Mouse (Mus musculus) liver, embryonic 15.5 days (tissue): ENCODE data around the gene Gtf2f2. TPM values are rescaled to one million over a fixed set of nuclear protein-coding genes. Genes with fewer than 3 reads are reported as not detected.
"Not testable (repeated sequence)": the region's sequence is repeated elsewhere in the genome, so short reads cannot be mapped to it uniquely, and the experiment has no call there.

Source experiments
- ATAC-seq: fragments of 200-750 bp; cut with Nextera tagmentation; 2 replicates; pipeline ENCODE4 v1.8.0; 2017; ENCODE audit warnings: moderate number of reproducible peaks, mild to moderate bottlenecking, moderate library complexity; ENCODE audit not compliant: insufficient read depth
- H3K27ac ChIP-seq: fragments of 300-500 bp; sonication (generic); replicated peaks from 2 replicates; pipeline ENCODE4 v1.5.1; 2015; ENCODE audit warnings: mild to moderate bottlenecking, inconsistent platforms
- H3K27me3 ChIP-seq: fragments of 300-500 bp; sonication (generic); 2 replicates; pipeline ENCODE4 v1.6.1; 2015; ENCODE audit warnings: mild to moderate bottlenecking, inconsistent platforms
- H3K36me3 ChIP-seq: fragments of 300-500 bp; sonication (generic); replicated peaks from 2 replicates; pipeline ENCODE4 v1.6.1; 2015; ENCODE audit warnings: moderate library complexity, mild to moderate bottlenecking, inconsistent platforms
- H3K4me1 ChIP-seq: fragments of 300-500 bp; sonication (generic); replicated peaks from 2 replicates; pipeline ENCODE4 v1.6.1; 2015; ENCODE audit warnings: inconsistent platforms
- H3K4me2 ChIP-seq: fragments of 300-500 bp; sonication (generic); 2 replicates; pipeline ENCODE4 v1.6.1; 2015; ENCODE audit warnings: moderate library complexity, mild to moderate bottlenecking, inconsistent platforms
- H3K4me3 ChIP-seq: fragments of 300-500 bp; sonication (generic); replicated peaks from 2 replicates; pipeline ENCODE4 v1.5.1; 2015; ENCODE audit warnings: mild to moderate bottlenecking, inconsistent platforms
- H3K9ac ChIP-seq: fragments of 300-500 bp; sonication (generic); 2 replicates; pipeline ENCODE4 v1.6.1; 2015; ENCODE audit warnings: moderate library complexity, mild to moderate bottlenecking, inconsistent platforms
- H3K9me3 ChIP-seq: fragments of 300-500 bp; sonication (generic); replicated peaks from 2 replicates; pipeline ENCODE4 v1.6.1; 2016; ENCODE audit warnings: inconsistent platforms
- WGBS: fragments of 180-500 bp; shearing (Covaris S2); methylation state at CpG from one replicate; pipeline ENCODE4 v1.1.7; 2015; ENCODE audit warnings: mixed read lengths; ENCODE audit not compliant: insufficient replicate concordance; 5-methylcytosine and 5-hydroxymethylcytosine counted together
- polyA plus RNA-seq: library from polyadenylated mRNA; unstranded; fragments of >200 nt; fragmentation: Nextera tagmentation; extraction: Ambion mirVana; gene quantifications from 2 replicates; pipeline ENCODE4 v1.2.1, GENCODE M21; 2015

Gene Gtf2f2
- polyA plus RNA-seq, 1 experiment from 2014 or later: 19.4 TPM

DNA sequence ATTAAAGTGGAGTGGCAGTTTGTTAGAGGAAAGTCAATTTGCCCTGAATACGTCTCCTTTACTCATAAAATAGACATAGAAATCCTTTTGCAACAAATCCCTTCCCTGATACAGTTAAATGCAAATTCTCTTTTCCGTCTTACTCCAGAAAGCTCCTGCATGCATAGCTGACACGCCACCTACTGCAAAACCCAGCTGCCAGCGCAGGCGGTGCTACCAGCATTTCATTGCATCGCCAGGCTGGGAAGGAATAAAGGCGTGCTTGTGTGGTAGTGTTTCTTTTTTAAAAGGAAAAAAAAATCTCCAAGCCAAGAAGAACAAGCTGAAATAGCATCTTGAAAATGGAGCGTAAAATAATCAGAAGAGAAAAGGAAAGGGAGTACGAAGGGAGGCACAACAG is 48.4 kb downstream of the Gtf2f2 start:
- no peak overlapping the region for H3K27ac ChIP-seq
- H3K4me3 ChIP-seq: no peak overlapping the region
- no peak overlapping the region for H3K9ac ChIP-seq
- no peaks in the 10 kb centered on the region for H3K36me3 ChIP-seq
- no peak for ATAC-seq
- no peak overlapping the region for H3K4me2 ChIP-seq
- no peaks in the 10 kb centered on the region for H3K9me3 ChIP-seq
- H3K27me3 ChIP-seq: no peaks in the 10 kb centered on the region
- H3K4me1 ChIP-seq: no peaks in the 10 kb centered on the region; the same call in 1 of the 2 replicates
- 82% methylated on average over 9 of the region's 9 CpGs for WGBS

DNA sequence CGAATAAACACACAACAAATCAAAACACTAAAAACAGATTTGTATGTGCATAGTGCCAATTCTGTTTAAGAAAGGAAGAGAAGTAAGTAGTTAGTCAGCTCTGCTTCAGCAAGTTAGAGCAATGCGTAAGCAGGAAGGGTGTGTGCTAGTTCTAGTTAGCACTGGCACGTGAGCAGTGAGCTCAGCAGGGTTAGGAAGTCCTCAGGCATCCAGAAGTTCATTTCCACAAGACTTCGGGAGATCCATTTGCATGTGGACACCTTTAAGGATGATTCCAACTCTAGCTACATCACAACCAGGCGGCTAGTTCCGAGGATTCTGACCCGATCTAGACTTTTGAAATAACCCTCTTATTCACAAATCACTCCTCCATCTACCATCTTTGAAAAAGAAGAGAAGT is 55.9 kb downstream of the Gtf2f2 start, which contains the start of gene Kctd4:
TSS of gene Kctd4 (plus strand) at position 244 of the 400 bp plus-strand sequence.
- no peaks in the 10 kb centered on the region for H3K27me3 ChIP-seq
- ATAC-seq: no peak

DNA sequence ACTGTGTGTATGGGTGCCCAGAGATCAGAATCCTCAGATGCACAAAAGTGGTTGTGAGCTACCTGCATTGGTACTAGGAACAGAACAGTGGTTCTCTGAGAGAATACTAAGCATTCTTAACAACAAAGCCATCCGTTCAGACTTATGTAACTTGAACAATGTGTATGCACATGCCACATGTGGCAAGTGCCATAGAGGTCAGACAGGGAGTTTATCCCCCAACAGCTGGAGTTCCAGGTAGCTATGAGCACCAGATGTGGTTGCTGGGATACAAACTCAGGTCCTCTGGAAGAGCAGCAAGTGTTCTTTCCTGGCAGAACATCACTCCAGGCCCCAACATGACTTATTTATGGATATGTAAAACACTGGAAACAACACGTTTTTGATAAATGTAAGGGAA is 57.7 kb downstream of the Gtf2f2 start:
- H3K36me3 ChIP-seq: peaks cover 3% of the 10 kb centered on the region; the same call in 1 of the 2 replicates
- H3K9ac ChIP-seq: no peak overlapping the region
- H3K9me3 ChIP-seq: no peaks in the 10 kb centered on the region
- H3K4me1 ChIP-seq: no peaks in the 10 kb centered on the region
- no peak overlapping the region for H3K4me2 ChIP-seq
- no peak for ATAC-seq
- H3K27ac ChIP-seq: no peak overlapping the region
- WGBS: 57% methylated on average over 2 of the region's 2 CpGs
- H3K4me3 ChIP-seq: no peak overlapping the region
- no peaks in the 10 kb centered on the region for H3K27me3 ChIP-seq

More for the DNA sequence above, 55.9 kb downstream of the Gtf2f2 start, which contains the start of gene Kctd4:
- WGBS: 80% methylated on average over 7 of the region's 7 CpGs
- Histone ChIP-seq H3K9ac (no peak within 1 kb of the TSS), H3K27ac (no peak within 1 kb of the TSS), H3K36me3 (no peaks in the 10 kb centered on the region), H3K4me1 (no peaks in the 10 kb centered on the region; the same call in 1 of the 2 replicates), H3K4me2 (no peak within 1 kb of the TSS), H3K4me3 (no peak within 1 kb of the TSS), H3K9me3 (no peaks in the 10 kb centered on the region)

DNA sequence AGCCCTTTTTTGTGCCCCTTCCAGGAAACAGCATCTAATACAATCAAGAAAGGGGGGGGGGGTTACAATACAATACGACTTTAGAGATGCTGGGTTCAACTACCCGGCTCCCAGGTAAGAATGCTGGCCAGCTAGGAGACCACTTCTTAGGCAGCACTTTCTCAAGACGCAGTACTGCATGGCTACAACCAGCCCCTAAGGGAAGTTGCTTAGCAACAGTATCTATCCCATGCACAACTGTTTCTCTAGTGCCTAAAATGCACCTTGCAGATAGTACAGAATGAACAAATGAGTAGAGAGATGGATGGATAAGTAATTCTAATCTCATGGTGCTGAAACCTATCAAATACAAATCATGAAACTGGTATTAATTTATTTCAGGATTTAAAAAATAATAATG is 63.0 kb downstream of the Gtf2f2 start:
- Histone ChIP-seq H3K27me3 (no peaks in the 10 kb centered on the region), H3K9me3 (no peaks in the 10 kb centered on the region), H3K36me3 (peaks cover 3% of the 10 kb centered on the region; the same call in 1 of the 2 replicates), H3K4me1 (peaks cover 3% of the 10 kb centered on the region; the same call in 1 of the 2 replicates), H3K27ac (no peak overlapping the region), H3K4me2 (no peak overlapping the region), H3K9ac (no peak overlapping the region), H3K4me3 (no peak overlapping the region)
- WGBS: 45% methylated on average over 3 of the region's 3 CpGs
- ATAC-seq: no peak

DNA sequence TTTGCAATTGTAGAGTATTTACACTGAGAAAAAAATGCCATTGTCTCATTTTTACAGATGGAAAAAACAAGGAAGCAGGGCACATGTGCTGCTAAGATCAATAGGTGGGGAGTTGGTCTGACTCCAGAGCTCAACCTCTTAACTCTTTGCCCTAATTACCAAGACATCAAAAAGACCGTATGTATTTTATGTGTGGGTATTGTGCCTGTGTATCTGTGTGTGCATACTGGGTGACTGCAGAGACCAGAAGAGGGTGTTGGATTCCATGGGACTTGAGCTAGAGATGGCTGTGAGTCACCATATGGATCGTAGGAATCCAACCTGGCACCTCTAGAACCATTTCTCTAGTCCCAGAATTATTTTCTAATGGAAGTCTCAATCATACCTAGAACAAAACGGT is 68.3 kb downstream of the Gtf2f2 start:
- no peak for ATAC-seq
- Histone ChIP-seq H3K36me3 (no peaks in the 10 kb centered on the region), H3K9me3 (no peaks in the 10 kb centered on the region), H3K4me1 (no peaks in the 10 kb centered on the region), H3K27ac (no peak overlapping the region), H3K4me3 (no peak overlapping the region), H3K27me3 (no peaks in the 10 kb centered on the region), H3K9ac (no peak overlapping the region), H3K4me2 (no peak overlapping the region)
- WGBS: 72% methylated on average over 3 of the region's 3 CpGs

DNA sequence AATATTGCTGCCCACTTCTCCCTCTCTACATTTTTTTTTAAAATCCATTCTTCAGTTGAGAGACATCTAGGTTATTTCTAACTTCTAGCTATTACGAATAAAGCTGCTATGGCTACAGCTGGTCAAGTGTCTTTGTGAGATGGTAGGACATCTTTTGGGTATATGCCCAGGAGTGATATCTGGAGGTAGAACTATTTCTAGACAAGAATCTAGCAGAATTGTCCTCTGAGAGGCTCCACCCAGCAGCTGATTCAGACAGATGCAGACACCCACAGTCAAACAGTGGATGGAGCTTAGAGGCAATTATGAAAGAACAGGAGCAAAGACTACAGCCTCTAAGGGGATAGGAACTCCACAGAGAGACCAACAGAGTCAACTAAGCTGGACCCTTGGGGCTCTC is 69.2 kb downstream of the Gtf2f2 start:
- H3K27me3 ChIP-seq: no peaks in the 10 kb centered on the region
- H3K4me2 ChIP-seq: no peak overlapping the region
- WGBS: 85% methylated on average over 1 of the region's 1 CpGs
- no peaks in the 10 kb centered on the region for H3K9me3 ChIP-seq
- no peaks in the 10 kb centered on the region for H3K4me1 ChIP-seq
- H3K36me3 ChIP-seq: no peaks in the 10 kb centered on the region
- no peak overlapping the region for H3K9ac ChIP-seq
- H3K27ac ChIP-seq: no peak overlapping the region
- no peak overlapping the region for H3K4me3 ChIP-seq
- ATAC-seq: no peak

DNA sequence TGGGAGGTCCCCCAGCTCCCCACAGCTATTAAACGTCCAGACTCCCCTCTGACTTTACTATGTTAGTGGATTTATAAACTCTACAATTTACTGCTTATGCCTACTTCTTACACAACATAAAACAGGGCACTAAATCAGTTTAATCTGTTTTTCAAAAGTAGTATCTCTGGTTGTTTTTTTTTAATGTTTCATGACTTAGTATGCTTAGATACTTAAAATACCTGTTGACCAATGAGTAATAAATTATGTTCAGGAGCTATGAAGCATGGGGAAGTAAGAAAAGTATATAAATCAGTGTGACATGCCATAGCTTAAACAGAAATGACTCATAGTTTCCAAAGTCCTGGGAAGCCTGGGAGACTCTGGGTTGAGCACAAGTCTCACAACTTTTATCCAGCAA is 73.0 kb downstream of the Gtf2f2 start:
- Histone ChIP-seq H3K4me3 (no peak overlapping the region), H3K36me3 (no peaks in the 10 kb centered on the region), H3K27ac (no peak overlapping the region), H3K9me3 (no peaks in the 10 kb centered on the region), H3K27me3 (no peaks in the 10 kb centered on the region), H3K4me2 (no peak overlapping the region), H3K9ac (no peak overlapping the region), H3K4me1 (no peaks in the 10 kb centered on the region)
- no peak for ATAC-seq
- WGBS: 40% methylated on average over 1 of the region's 1 CpGs

DNA sequence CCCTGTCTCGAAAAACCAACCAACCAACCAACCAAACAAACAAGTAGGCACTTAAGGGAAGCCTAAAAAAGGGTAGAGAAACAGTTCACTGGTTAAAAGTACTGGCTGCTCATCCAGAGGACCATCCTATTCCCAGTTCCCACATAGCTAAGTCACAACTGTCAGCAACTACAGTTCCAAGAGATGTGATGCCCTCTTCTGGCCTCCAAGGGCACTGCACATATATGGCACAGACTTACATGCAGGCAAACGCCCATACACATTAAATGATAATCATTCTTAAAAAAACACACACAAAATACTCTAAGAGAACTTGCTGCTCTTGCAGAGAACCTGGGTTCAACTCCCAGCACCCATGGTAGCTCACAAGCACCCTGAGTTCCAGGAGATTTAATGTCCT is 76.3 kb downstream of the Gtf2f2 start:
- Histone ChIP-seq H3K4me2 (no peak overlapping the region), H3K9me3 (no peaks in the 10 kb centered on the region), H3K4me1 (no peaks in the 10 kb centered on the region), H3K9ac (no peak overlapping the region), H3K27me3 (no peaks in the 10 kb centered on the region), H3K27ac (no peak overlapping the region), H3K36me3 (no peaks in the 10 kb centered on the region), H3K4me3 (no peak overlapping the region)
- ATAC-seq: no peak
- WGBS: 74% methylated on average over 2 of the region's 2 CpGs

DNA sequence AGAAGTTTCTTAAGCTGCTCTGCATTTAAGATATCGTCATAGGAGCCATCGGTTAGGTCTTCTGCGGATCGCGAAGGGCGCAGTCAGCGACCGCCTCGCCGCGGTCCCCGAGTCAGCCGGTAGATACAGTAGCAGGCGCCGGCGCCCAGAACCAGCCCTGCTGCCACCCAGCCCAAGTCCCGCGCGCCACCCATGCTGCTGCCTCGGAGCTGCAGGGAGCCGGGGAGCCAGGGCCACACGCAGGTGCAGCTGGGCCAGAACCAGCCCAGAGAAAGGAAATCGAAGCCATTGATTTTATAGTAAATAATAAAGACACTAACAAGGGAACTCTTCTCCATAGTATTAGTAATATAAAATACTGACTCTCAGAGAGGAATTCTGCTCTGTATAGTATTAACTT is 79.4 kb downstream of the Gtf2f2 start:
- 94% methylated on average over 23 of the region's 23 CpGs for WGBS

DNA sequence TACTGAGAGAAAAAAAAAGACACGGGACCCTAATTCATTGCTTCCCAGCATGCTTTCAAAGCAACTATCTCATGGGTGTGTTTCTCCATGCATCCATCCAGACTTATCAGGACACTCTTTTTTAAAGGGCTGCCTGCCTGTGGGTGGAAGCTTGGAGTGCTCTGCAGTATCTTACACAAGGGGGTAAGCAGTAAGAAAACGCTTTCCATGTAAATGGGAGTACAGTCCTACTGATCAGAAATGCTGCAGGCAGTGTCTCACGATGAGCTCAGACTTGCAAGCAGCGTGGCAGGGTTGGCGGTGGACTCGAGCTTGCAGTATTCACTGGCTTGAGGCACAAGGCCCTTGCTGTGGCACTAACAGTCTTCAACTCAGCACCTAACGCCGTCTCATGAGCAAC is 81.0 kb downstream of the Gtf2f2 start:
- WGBS: 80% methylated on average over 8 of the region's 8 CpGs

More for the DNA sequence above, 79.4 kb downstream of the Gtf2f2 start:
- ATAC-seq: no peak
- no peaks in the 10 kb centered on the region for H3K36me3 ChIP-seq
- no peak overlapping the region for H3K4me3 ChIP-seq
- H3K4me2 ChIP-seq: no peak overlapping the region
- no peak overlapping the region for H3K9ac ChIP-seq
- H3K4me1 ChIP-seq: no peaks in the 10 kb centered on the region
- H3K27ac ChIP-seq: no peak overlapping the region
- H3K27me3 ChIP-seq: no peaks in the 10 kb centered on the region
- H3K9me3 ChIP-seq: no peaks in the 10 kb centered on the region

DNA sequence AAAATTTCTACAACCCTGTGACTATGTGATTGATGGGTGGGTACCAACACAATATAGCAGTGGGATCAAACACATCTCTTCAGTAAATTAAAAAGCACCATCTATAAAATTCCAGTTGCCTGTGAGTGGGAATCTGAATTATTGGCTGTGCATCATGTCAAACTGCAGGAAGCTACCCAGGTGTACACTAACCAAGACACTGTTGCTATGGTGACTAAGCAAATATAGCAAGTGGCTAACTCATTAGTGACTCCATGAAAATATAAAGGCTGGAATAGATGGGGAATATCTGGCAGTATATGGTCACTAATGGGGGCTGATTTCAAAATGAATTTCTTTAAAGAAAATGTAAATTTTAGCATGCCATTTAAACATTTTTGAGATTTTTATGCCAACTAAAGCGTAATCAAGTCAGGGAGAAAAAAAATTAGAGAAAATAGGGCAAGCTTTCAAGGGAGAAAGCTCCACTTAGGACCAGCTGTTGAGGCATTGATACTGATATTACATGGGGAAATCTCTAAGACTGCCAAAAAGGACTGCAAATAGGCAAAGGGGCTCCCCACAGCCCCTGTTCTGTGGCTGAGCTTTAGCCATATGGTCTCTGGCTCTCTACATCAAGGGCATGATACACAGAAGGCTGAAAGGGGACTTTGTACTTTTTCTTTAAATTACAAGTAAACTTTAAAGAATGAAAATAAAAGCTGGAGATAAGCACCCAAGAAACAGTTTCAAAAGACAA is 87.2 kb downstream of the Gtf2f2 start:
- Histone ChIP-seq H3K4me3 (no peak overlapping the region), H3K4me1 (no peaks in the 10 kb centered on the region), H3K9me3 (no peaks in the 10 kb centered on the region), H3K9ac (no peak overlapping the region), H3K27me3 (no peaks in the 10 kb centered on the region), H3K4me2 (no peak overlapping the region), H3K36me3 (no peaks in the 10 kb centered on the region), H3K27ac (no peak overlapping the region)
- ATAC-seq: no peak
- WGBS: 91% methylated on average over 1 of the region's 1 CpGs

More for the DNA sequence above, 81.0 kb downstream of the Gtf2f2 start:
- H3K27ac ChIP-seq, H3K4me2 ChIP-seq, H3K9ac ChIP-seq, ATAC-seq, H3K4me1 ChIP-seq, H3K9me3 ChIP-seq, H3K27me3 ChIP-seq, H3K36me3 ChIP-seq, H3K4me3 ChIP-seq: not testable (repeated sequence)

DNA sequence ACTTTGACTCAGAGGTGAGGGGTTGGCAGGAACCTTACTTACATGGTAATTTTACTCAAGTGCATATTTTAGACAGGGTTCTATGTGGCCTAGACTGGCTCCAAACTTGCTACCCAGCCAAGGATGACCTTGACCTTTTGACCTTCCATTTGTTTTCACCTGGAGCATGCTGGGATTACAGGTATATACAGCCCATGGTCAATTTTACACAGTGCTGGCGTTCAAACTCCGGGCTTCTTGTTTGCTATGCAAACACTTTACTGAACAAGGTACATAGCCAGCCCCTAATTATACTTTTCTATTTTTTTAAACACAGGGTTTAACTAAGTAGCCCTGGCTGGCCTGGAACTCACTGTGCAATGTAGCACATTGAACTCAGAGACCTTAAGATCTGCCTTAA is 98.0 kb downstream of the Gtf2f2 start:
- H3K27ac ChIP-seq: peak overlapping the region; percentile 15; the same call in 1 of the 2 replicates
- H3K4me1 ChIP-seq: no peaks in the 10 kb centered on the region
- no peaks in the 10 kb centered on the region for H3K27me3 ChIP-seq
- no peak overlapping the region for H3K4me2 ChIP-seq
- ATAC-seq: peak; percentile 73
- no peaks in the 10 kb centered on the region for H3K9me3 ChIP-seq
- no peak overlapping the region for H3K9ac ChIP-seq
- H3K4me3 ChIP-seq: no peak overlapping the region
- 0 out of 2 replicates have a peak, but pooled peaks cover 2% of the 10 kb centered on the region for H3K36me3 ChIP-seq
- 74% methylated on average over 2 of the region's 2 CpGs for WGBS
